Mouse (Mus musculus) testis, adult 2 months (tissue): ENCODE measurements around the gene 4930535I16Rik.

Source experiments
- CTCF ChIP-seq: fragments of 200-500 bp; IDR thresholded peaks from 2 replicates; pipeline ENCODE4 v1.5.1; 2012; ENCODE audit warnings: low read depth, mild to moderate bottlenecking, inconsistent platforms, low read length, moderate library complexity; ENCODE audit not compliant: control insufficient read depth, insufficient read depth, insufficient replicate concordance
- POLR2A ChIP-seq: fragments of 200-500 bp; IDR thresholded peaks from 2 replicates; pipeline ENCODE4 v1.6.1; 2012; ENCODE audit warnings: low read depth, mild to moderate bottlenecking, inconsistent platforms, low read length, moderate library complexity; ENCODE audit not compliant: control insufficient read depth

GRCm38 (mm10) chr4:123960955-123961354 lies 43.1 kb upstream of the 4930535I16Rik start:
- TF ChIP-seq POLR2A (no peak), CTCF (no peak)
